Mouse (Mus musculus) intestine, embryonic 14.5 days (tissue): ENCODE data around the gene Smg1. TPM values are rescaled to one million over a fixed set of nuclear protein-coding genes. Genes with fewer than 3 reads are reported as not detected.
A peak's percentile ranks its signal among the peaks of the same experiment; 100 is the strongest.

Experiments
- ATAC-seq: fragments of 200-750 bp; cut with Nextera tagmentation; replicated peaks from 2 replicates; pipeline ENCODE4 v1.8.0; 2017; ENCODE audit warnings: low read depth, moderate number of reproducible peaks, moderate TSS enrichment, moderate library complexity; ENCODE audit not compliant: low FRiP score, low TSS enrichment
- DNase-seq: peaks from one replicate; pipeline ENCODE4 v3.0.0-alpha.2; 2018; ENCODE audit warnings: low spot score
- H3K27ac ChIP-seq: fragments of 300-500 bp; sonication (generic); 2 replicates; pipeline ENCODE4 v1.5.1; 2014; ENCODE audit warnings: low read depth, mild to moderate bottlenecking, control low read depth
- H3K27me3 ChIP-seq: fragments of 300-500 bp; sonication (generic); replicated peaks from 2 replicates; pipeline ENCODE4 v1.6.1; 2014; ENCODE audit warnings: low read length, control low read depth; ENCODE audit not compliant: control insufficient read depth, insufficient read depth
- H3K36me3 ChIP-seq: fragments of 300-500 bp; sonication (generic); 2 replicates; pipeline ENCODE4 v1.6.1; 2014; ENCODE audit warnings: low read length, control low read depth; ENCODE audit not compliant: control insufficient read depth, insufficient read depth
- H3K4me1 ChIP-seq: fragments of 300-500 bp; sonication (generic); replicated peaks from 2 replicates; pipeline ENCODE4 v1.6.1; 2014; ENCODE audit warnings: low read length, control low read depth, mixed read lengths; ENCODE audit not compliant: control insufficient read depth, insufficient read depth
- H3K4me2 ChIP-seq: fragments of 300-500 bp; sonication (generic); 2 replicates; pipeline ENCODE4 v1.6.1; 2014; ENCODE audit warnings: low read length
- H3K4me3 ChIP-seq: fragments of 300-500 bp; sonication (generic); 2 replicates; pipeline ENCODE4 v1.5.1; 2014; ENCODE audit warnings: low read depth, low read length, control low read depth, mixed read lengths
- H3K9ac ChIP-seq: fragments of 300-500 bp; sonication (generic); 2 replicates; pipeline ENCODE4 v1.6.1; 2014; ENCODE audit warnings: mild to moderate bottlenecking, low read length
- H3K9me3 ChIP-seq: fragments of 300-500 bp; sonication (generic); 2 replicates; pipeline ENCODE4 v1.6.1; 2016; ENCODE audit warnings: low read length, control low read depth; ENCODE audit not compliant: control insufficient read depth
- WGBS: fragments of 180-500 bp; shearing (Covaris S2); extraction: QIAGEN DNeasy Blood & Tissue Kit; methylation state at CpG from one replicate; pipeline ENCODE4 v1.1.7; 2014; 5-methylcytosine and 5-hydroxymethylcytosine counted together
- polyA plus RNA-seq: library from polyadenylated mRNA; unstranded; fragments of >200 nt; fragmentation: Nextera tagmentation; extraction: Ambion mirVana; gene quantifications from 2 replicates; pipeline ENCODE4 v1.2.1, GENCODE M21; 2014

Smg1 gene
- polyA plus RNA-seq, 1 experiment from 2014 or later, result 26.4 TPM

- Histone ChIP-seq H3K27me3 (no peaks in the 10 kb centered on the region), H3K9me3 (no peaks in the 10 kb centered on the region), H3K36me3 (no peaks in the 10 kb centered on the region), H3K4me1 (peaks cover 12% of the 10 kb centered on the region; the same call in 1 of the 2 replicates), H3K27ac (peak overlapping the region; percentile 96; the same call in 1 of the 2 replicates), H3K4me3 (peak overlapping the region; percentile 97), H3K9ac (peak overlapping the region; percentile 93), H3K4me2 (peak overlapping the region; percentile 62)
- no peak for DNase-seq
- 12% methylated on average over 6 of the region's 6 CpGs for WGBS
- no peak for ATAC-seq
Measured at GRCm38 (mm10) chr7:118242309-118242708, 1.2 kb downstream of the Smg1 start.

DNA sequence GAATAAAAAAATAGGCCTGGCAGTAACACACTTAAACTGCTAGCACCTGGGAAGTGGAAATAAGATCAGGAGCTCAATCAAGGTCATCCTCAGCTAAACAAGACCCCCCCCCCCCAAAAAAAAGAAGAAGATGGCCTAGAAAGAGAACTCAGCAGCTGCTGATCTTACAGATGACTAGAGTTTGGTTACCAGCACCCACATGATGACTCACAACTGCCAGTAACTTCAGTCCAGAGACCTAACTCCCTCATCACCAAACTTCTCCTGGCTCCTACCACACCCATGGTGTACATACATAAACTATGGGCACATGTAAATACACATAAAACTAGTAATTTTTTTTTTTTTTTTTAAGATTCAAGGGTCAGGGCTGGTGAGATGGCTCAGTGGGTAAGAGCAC, 3.1 kb downstream of the Smg1 start:
- Histone ChIP-seq H3K27me3 (no peaks in the 10 kb centered on the region), H3K9ac (no peak overlapping the region), H3K27ac (no peak overlapping the region), H3K4me2 (no peak overlapping the region), H3K4me1 (peaks cover 12% of the 10 kb centered on the region; the same call in 1 of the 2 replicates), H3K9me3 (no peaks in the 10 kb centered on the region), H3K4me3 (no peak overlapping the region), H3K36me3 (no peaks in the 10 kb centered on the region)
- ATAC-seq, result no peak
- DNase-seq, result no peak

DNA sequence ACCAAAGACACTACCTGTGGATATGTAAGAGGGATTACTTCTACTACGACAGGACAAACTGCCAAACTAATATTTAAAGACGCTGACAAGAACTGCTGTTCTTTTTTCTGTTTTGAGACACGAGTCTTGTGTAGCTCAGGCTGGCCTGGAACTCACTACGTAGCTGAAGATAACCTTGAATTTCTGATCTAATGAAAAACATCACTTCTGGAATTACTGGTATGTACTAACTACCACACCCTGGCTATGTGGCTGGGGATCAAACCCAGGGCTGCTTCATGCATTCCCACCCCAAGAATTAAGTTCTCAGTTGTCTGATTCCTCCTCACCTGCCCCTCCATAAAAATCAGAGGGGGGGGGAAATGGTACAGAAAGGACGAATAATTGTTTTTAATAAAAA, 3.5 kb downstream of the Smg1 start:
- Histone ChIP-seq H3K9ac (no peak overlapping the region), H3K4me3 (no peak overlapping the region), H3K4me1 (peaks cover 12% of the 10 kb centered on the region; the same call in 1 of the 2 replicates), H3K27me3 (no peaks in the 10 kb centered on the region), H3K27ac (no peak overlapping the region), H3K4me2 (no peak overlapping the region), H3K36me3 (no peaks in the 10 kb centered on the region), H3K9me3 (no peaks in the 10 kb centered on the region)
- DNase-seq, result no peak
- no peak for ATAC-seq
- 90% methylated on average over 5 of the region's 5 CpGs for WGBS

GRCm38 (mm10) chr7:118236949-118237348, 6.5 kb downstream of the Smg1 start:
- DNase-seq (no peak), ATAC-seq (no peak)
- Histone ChIP-seq H3K27ac (no peak overlapping the region), H3K4me2 (no peak overlapping the region), H3K9me3 (no peaks in the 10 kb centered on the region), H3K4me1 (peaks cover 10% of the 10 kb centered on the region; the same call in 1 of the 2 replicates), H3K4me3 (no peak overlapping the region), H3K27me3 (no peaks in the 10 kb centered on the region), H3K36me3 (no peaks in the 10 kb centered on the region), H3K9ac (no peak overlapping the region)

DNA sequence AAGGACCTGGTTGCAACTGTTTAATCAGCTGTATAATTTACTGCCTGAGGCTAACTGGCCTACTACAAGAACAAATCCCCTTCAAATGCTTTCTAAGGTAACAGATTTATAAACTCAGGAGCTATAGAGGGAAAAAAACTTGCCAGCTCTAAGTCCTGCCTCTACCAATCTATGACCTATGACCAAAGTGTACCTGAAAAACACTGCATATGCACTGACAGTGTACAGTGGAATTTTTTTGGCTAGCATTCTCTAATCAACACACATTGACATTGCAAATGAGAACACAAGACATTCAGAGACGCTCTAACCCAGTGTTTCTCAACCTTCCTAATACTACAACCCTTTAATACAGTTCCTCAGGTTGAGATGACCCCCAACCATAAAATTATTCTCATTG, 9.2 kb downstream of the Smg1 start:
- H3K4me1 ChIP-seq, result 0 out of 2 replicates have a peak, but pooled peaks cover under 1% of the 10 kb centered on the region

GRCm38 (mm10) chr7:118232613-118233012, 10.9 kb downstream of the Smg1 start:
- Histone ChIP-seq H3K4me2 (no peak overlapping the region), H3K9me3 (no peaks in the 10 kb centered on the region), H3K4me1 (no peaks in the 10 kb centered on the region), H3K27me3 (no peaks in the 10 kb centered on the region), H3K27ac (no peak overlapping the region), H3K4me3 (no peak overlapping the region), H3K9ac (no peak overlapping the region), H3K36me3 (no peaks in the 10 kb centered on the region)
- ATAC-seq, result no peak
- no peak for DNase-seq

More for the DNA sequence above, 9.2 kb downstream of the Smg1 start:
- 100% methylated on average over 1 of the region's 1 CpGs for WGBS
- Histone ChIP-seq H3K36me3 (no peaks in the 10 kb centered on the region), H3K9ac (no peak overlapping the region), H3K27ac (no peak overlapping the region), H3K4me3 (no peak overlapping the region), H3K4me2 (no peak overlapping the region), H3K27me3 (no peaks in the 10 kb centered on the region), H3K9me3 (no peaks in the 10 kb centered on the region)
- no peak for DNase-seq
- no peak for ATAC-seq

DNA sequence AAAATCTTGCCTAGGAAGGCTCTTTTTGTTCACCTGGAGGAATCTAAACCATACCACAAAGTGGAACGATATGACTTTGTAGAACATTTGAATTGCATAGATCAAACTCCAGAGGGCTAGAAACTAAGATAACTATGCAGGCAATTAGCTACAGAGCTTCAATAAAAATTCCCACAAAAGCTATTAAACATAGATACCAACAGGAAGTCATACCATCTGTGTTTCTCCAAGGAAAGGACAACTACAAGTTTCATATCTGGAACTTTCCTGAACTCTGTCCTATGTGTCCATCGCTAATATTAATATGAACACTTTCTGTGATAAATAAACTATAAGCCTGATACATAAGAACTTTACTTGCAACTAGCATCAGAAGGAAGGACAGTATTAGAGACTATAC, 23.7 kb downstream of the Smg1 start:
- H3K9ac ChIP-seq, result no peak overlapping the region
- H3K4me2 ChIP-seq, result no peak overlapping the region
- H3K27ac ChIP-seq, result no peak overlapping the region
- no peaks in the 10 kb centered on the region for H3K9me3 ChIP-seq
- no peak for DNase-seq
- WGBS, result 86% methylated on average over 2 of the region's 2 CpGs
- no peak for ATAC-seq
- no peaks in the 10 kb centered on the region for H3K4me1 ChIP-seq
- no peaks in the 10 kb centered on the region for H3K36me3 ChIP-seq
- no peak overlapping the region for H3K4me3 ChIP-seq
- H3K27me3 ChIP-seq, result no peaks in the 10 kb centered on the region

DNA sequence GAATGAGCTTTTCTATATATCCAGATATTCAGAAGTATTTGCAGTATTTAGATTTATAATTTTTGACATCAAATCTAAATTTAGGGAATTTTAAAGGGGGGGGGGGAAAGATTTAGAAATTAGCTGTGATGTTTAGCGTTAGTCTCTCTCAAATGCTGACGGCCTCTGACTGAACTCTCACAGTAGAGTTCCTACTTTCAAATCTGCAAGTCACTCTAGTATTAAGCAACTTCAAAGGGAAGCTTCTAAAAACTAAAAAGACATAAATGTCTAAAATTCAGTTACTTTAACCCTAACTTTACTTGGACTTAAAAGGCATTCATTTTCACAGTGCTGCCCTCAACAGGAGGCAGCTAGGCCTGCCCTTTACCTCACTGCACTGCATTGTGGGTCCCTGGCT, 37.1 kb downstream of the Smg1 start:
- DNase-seq (no peak), ATAC-seq (no peak)
- Histone ChIP-seq H3K4me2 (no peak overlapping the region), H3K27ac (no peak overlapping the region), H3K27me3 (no peaks in the 10 kb centered on the region), H3K9ac (no peak overlapping the region), H3K4me3 (no peak overlapping the region), H3K9me3 (no peaks in the 10 kb centered on the region), H3K36me3 (peaks cover 66% of the 10 kb centered on the region), H3K4me1 (no peaks in the 10 kb centered on the region)
- 87% methylated on average over 2 of the region's 2 CpGs for WGBS

DNA sequence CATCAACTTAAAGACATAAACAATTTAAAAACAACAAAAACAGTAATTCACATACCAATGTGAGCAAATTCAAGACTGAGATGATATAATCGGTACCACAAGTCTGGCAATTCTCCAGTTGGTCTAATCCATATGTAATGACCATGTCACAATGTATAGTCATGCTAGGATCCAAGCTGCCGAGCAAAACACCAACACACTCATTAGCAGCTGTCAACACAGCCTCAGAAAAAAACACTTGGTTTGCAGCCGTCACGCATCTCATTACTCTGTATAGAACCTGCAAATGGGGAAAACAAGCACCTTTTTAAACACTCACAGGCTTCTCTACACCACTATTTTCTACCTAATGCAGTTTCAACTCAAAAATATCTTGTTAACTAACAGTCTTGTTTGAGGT, 47.7 kb downstream of the Smg1 start:
- DNase-seq, result no peak
- ATAC-seq, result no peak
- Histone ChIP-seq H3K4me2 (no peak overlapping the region), H3K9ac (no peak overlapping the region), H3K27ac (no peak overlapping the region), H3K9me3 (no peaks in the 10 kb centered on the region), H3K4me1 (no peaks in the 10 kb centered on the region), H3K27me3 (no peaks in the 10 kb centered on the region), H3K4me3 (no peak overlapping the region), H3K36me3 (peaks cover 74% of the 10 kb centered on the region)
- 91% methylated on average over 4 of the region's 4 CpGs for WGBS
